Mouse (Mus musculus) yolk sac, embryonic 10.5 days (tissue): Measurements from ENCODE around the gene Ubald2.
"Not testable (repeated sequence)": the region's sequence is repeated elsewhere in the genome, so short reads cannot be mapped to it uniquely, and the experiment has no call there.

ENCODE experiments used
- DNase-seq: peaks from one replicate; pipeline ENCODE4 v3.0.0-alpha.2; 2017; ENCODE audit warnings: low spot score

The Ubald2 gene

GRCm38 (mm10) chr11:116463833-116464232, 29.9 kb downstream of the Ubald2 start:
- DNase-seq = peak; percentile 83

GRCm38 (mm10) chr11:116466141-116466540, 32.2 kb downstream of the Ubald2 start, which contains the start of gene Qrich2:
Gene Qrich2, minus strand, starts transcription at chr11:116466241.
- DNase-seq = no peak

DNA sequence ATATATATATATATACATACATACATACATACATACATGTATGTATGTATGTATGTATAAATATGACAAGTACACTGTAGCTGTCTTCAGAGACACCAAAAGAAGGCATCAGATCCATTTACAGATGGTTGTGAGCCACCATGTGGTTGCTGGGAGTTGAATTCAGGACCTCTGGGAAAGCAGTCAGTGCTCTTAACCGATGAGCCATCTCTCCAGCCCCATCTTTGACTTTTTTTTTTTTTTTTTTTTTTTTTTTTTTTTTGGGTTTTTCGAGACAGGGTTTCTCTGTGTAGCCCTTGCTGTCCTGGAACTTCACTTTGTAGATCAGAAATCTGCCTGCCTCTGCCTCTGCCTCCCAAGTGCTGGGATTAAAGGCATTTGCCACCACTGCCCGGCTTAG, 34.4 kb downstream of the Ubald2 start:
- not testable (repeated sequence) for DNase-seq

DNA sequence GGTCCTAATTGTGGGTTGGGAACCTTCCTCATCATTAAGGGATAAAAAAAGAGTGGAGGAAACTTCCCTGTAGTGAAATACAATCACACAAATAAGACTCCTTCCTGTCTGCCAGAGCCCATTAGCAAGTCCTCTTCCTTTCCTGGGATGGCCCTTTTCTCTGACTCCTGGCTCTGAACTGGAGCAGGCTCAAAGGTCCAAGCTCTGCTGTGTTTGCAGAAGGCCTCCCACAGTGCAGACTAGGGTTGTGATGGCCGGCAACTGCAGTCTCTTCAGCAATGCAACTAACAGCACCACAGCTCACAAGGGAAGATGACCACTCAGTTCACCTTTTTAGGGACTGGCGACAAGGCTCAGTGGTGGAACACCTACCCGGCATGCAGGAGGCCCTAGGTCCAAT, 36.4 kb downstream of the Ubald2 start:
- DNase-seq = peak; percentile 68

GRCm38 (mm10) chr11:116470896-116471295, 37.0 kb downstream of the Ubald2 start:
- DNase-seq = no peak

DNA sequence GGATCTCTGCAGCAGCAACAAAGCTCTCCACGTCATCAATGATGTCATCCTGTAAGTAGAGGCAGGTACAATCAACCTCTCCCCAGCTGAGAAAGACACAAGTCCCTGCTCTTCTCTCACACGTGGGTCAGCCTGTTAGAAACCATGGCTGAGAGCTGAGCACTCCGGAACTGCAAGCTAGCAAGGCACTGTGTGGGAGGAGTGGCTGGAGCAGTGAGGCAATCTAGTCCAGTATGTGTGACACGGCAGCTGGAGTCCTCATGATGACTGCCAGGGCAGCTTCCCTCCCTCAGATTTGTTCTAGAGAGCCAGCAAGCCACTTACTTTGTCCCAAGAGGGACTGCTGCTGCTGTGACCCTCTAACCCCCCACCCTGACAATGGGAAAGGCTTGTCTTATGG, 38.4 kb downstream of the Ubald2 start:
- no peak for DNase-seq

DNA sequence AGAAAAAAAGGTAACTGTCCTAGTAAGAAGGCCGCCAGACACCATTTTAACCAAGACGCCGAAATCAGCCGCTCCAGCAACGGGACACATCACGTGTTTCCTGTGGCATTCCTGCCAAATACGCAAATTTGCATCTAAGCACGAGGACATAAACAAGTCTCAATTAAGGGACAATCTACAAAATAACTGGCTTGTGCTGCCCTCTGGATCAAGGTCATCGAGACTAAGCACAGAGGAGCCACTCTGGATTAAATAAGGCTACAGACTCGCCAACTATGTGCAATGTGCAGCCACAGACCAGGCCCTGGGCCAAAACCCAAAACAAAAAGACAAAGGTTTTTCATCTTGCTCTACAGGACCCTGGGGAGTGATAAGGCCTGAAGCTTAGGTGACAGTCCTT, 42.1 kb downstream of the Ubald2 start:
- no peak for DNase-seq

DNA sequence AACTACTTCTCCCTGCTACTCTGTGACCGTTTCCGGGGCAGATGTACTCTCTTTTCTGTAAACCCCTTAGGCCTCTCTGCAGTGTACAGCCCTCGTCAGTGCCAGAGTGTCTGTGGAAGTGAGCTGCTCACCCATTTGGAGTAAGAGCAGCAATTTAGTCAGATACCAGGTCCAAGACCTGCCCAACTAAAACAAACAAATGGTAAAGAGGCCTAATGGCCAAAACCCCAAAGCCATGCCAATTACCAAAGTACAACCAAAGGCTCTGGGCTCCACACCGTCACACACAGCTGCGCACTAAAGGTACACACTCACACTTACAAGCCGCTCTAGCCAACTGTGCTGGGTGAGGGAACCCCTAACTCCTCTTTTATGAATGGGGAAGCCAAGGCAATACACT, 42.8 kb downstream of the Ubald2 start:
- DNase-seq = no peak

DNA sequence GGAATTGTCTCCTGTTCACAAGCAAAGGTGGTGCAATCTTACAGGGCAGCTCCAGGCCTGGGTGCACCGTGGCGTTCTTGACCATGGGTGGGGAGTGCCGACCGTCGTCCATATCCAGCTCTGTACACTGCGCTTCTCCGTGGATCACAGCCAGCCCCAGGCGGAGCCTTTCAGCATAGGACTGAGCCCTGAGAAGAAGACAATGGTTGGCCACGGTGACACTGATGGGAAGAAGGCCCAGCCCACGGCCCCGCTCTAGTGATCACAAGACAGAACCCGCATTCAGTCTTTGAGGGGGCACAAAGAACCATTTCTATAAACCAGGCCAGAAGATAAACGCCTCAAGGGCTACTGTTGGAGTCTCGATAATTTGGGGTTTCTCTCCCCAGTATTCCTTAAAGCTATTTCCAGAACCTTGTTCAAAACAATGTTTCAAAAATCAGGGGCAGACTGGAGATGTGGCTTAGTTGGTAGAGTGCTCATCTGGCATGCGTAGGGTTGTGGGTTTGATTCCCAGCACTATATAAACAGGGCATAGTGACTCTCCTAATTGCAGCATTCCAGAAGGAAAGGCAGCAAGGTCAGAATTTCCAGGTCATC, 43.4 kb downstream of the Ubald2 start:
- DNase-seq = no peak

GRCm38 (mm10) chr11:116478978-116479377, 45.1 kb downstream of the Ubald2 start:
- DNase-seq = peak; percentile 52

DNA sequence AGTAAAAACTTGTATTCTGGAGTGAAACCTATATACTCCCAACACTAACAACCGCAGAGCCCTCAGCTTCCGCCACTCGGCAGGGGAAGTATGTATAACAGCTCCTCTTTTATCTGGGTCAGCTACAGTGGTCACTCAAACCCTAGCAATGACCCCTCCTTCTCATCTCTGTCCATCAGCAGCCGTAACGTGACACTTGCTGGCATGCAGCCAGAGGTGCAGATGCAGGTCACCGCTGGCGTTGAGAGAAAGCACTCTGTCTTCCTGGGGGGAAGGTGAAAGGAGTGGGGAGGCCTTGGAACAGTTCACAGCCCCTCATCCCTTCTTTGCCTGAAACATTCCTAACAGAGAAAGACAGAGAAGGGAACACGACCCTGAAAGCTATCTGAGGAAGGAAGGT, 45.9 kb downstream of the Ubald2 start:
- peak; percentile 58 for DNase-seq

DNA sequence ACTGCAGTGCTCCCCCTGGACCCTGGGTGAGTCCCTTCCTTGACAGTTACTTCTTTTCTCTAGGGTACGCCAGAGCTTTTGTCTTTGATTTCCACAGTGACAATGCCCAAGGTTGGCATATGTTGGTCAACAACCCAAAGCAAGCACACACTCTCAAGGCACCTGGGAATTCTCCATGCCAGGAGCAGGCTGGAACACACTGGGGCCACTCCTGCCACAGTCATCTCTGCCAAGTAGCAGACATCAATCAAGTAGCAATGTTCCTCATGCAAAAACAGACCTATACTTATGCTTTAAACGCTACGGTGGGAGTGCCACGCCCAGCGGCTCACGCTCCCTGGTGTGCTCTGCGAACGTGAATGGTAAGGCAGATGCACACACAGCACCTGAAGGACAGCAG, 47.1 kb downstream of the Ubald2 start:
- DNase-seq = no peak

DNA sequence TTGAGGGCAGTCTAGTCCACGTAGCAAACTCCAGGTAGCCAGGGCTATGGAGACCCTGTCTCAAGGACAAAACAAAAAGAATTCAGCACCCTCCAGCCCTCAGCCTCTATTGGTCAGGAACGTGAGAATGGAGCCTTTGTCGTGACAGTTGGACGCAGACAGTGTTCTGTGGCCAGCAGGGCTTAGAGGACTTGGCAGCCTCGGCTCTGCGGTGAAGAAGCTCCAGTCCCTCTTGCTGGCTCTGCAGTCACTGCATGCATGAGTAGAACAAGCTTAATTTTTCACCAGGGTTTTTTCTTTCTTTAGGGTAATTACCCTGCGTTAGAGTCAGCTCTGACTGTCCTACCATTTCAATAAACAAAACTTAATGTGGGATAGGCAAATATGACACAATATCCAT, 47.9 kb downstream of the Ubald2 start:
- DNase-seq = no peak

DNA sequence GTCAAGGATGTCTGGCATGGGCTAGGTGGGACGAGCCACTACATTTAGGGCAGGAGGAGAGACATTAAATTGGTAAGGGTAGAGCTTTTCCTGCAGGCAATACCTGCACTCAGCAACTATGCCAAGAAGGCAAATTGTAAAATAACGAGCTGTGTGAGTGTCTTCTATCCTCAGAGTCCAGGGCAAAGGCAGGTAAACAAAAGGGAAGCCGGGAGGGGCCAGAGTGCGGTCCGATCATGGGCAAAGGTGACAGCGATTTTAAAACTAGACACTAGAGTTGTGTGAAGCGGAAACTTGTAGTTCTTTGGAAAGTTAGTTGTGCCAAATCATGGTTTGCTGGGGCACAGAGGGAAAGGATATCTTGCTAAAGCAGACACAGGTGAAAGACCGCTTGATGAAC, 50.4 kb downstream of the Ubald2 start:
- DNase-seq = peak; percentile 69

- DNase-seq = no peak
Observed at GRCm38 (mm10) chr11:116488207-116488606, 54.3 kb downstream of the Ubald2 start.
